Mouse (Mus musculus) regulatory T cell (primary cell): Measurements from ENCODE around the gene Cxcl14.

ENCODE experiments used
- in situ Hi-C: fragments of 300-600 bp; cut with MboI, MseI; formaldehyde crosslinking; loops from one replicate; pipeline ENCODE4 v1.15.1; 2025; ENCODE audit warnings: high pct_unique_total_duplicates

The Cxcl14 gene

GRCm38 (mm10) chr13:56295943-56296658, at the start of gene Cxcl14:
Gene Cxcl14, minus strand, starts transcription at chr13:56296551.
- in situ Hi-C loops, result no loop called here

- in situ Hi-C loops, result no loop called here
Measured at GRCm38 (mm10) chr13:56344355-56344754, 48.0 kb upstream of the Cxcl14 start.

- in situ Hi-C loops, result no loop called here
Measured at GRCm38 (mm10) chr13:56342491-56342890, 46.1 kb upstream of the Cxcl14 start.

- in situ Hi-C loops, result no loop called here
Measured at GRCm38 (mm10) chr13:56340513-56340912, 44.2 kb upstream of the Cxcl14 start.

- in situ Hi-C loops, result no loop called here
Measured at GRCm38 (mm10) chr13:56339816-56340215, 43.5 kb upstream of the Cxcl14 start.

GRCm38 (mm10) chr13:56336982-56337381, 40.6 kb upstream of the Cxcl14 start:
- in situ Hi-C loops, result no loop called here

GRCm38 (mm10) chr13:56334802-56335690, 38.7 kb upstream of the Cxcl14 start:
- in situ Hi-C loops, result no loop called here

- in situ Hi-C loops, result no loop called here
Measured at GRCm38 (mm10) chr13:56334236-56334635, 37.9 kb upstream of the Cxcl14 start.

GRCm38 (mm10) chr13:56332356-56332755, 36.0 kb upstream of the Cxcl14 start:
- in situ Hi-C loops, result no loop called here

- in situ Hi-C loops, result no loop called here
Measured at GRCm38 (mm10) chr13:56330603-56331455, 34.5 kb upstream of the Cxcl14 start.

GRCm38 (mm10) chr13:56329769-56330168, 33.4 kb upstream of the Cxcl14 start:
- in situ Hi-C loops, result no loop called here

GRCm38 (mm10) chr13:56329165-56329564, 32.8 kb upstream of the Cxcl14 start:
- in situ Hi-C loops, result no loop called here

GRCm38 (mm10) chr13:56327779-56328178, 31.4 kb upstream of the Cxcl14 start:
- in situ Hi-C loops, result no loop called here

- in situ Hi-C loops, result no loop called here
Measured at GRCm38 (mm10) chr13:56321635-56322034, 25.3 kb upstream of the Cxcl14 start.

- in situ Hi-C loops, result no loop called here
Measured at GRCm38 (mm10) chr13:56316930-56317329, 20.6 kb upstream of the Cxcl14 start.

- in situ Hi-C loops, result no loop called here
Measured at GRCm38 (mm10) chr13:56315201-56315600, 18.9 kb upstream of the Cxcl14 start.

GRCm38 (mm10) chr13:56305058-56305457, 8.7 kb upstream of the Cxcl14 start:
- in situ Hi-C loops, result no loop called here

GRCm38 (mm10) chr13:56304453-56304852, 8.1 kb upstream of the Cxcl14 start:
- in situ Hi-C loops, result no loop called here

GRCm38 (mm10) chr13:56299336-56299735, 3.0 kb upstream of the Cxcl14 start:
- in situ Hi-C loops, result no loop called here

- in situ Hi-C loops, result no loop called here
Measured at GRCm38 (mm10) chr13:56296659-56297020, 289 bp upstream of the Cxcl14 start.

GRCm38 (mm10) chr13:56295586-56295942, 787 bp downstream of the Cxcl14 start:
- in situ Hi-C loops, result no loop called here

GRCm38 (mm10) chr13:56294908-56295307, 1.4 kb downstream of the Cxcl14 start:
- in situ Hi-C loops, result loop anchor here (5.0 kb wide), 1 partner anchor 137 kb away; no protein-coding TSS in a partner anchor
